Mouse (Mus musculus): ENCODE results near the gene Hsd17b11. TPM values are rescaled to one million over a fixed set of nuclear protein-coding genes. Genes with fewer than 3 reads are reported as not detected.

Gene Hsd17b11
- total and polyA plus RNA-seq, 3 experiments: 9.4 to 25.8 (median 15.3) TPM

- Histone ChIP-seq H3K4me1 (ENCODE audit: control insufficient read depth in 1 of 2, insufficient read depth in 2 of 2) (peaks cover 0 to 14% of the 10 kb centered on the region in 2 experiments; a peak in 2 of 4 replicates), H3K36me3 (replicated peaks in 1 of 2; ENCODE audit: control insufficient read depth in 1 of 2, insufficient read depth in 1 of 2, low read length in 1 of 2) (no peaks in the 10 kb centered on the region), H3K4me3 (replicated peaks in 1 of 3; ENCODE audit: low read depth in 2 of 3, low read length in 2 of 3, poor library complexity in 1 of 3) (no peak overlapping the region), H3K79me2 (replicated peaks; ENCODE audit: control insufficient read depth, extremely low read depth, insufficient read depth, poor library complexity, severe bottlenecking) (no peaks in the 10 kb centered on the region), H3K27me3 (replicated peaks) (no peaks in the 10 kb centered on the region), H3K27ac (ENCODE audit: insufficient read depth, low read depth) (no peak overlapping the region), H3K4me2 (ENCODE audit: insufficient read depth, low read depth, poor library complexity, severe bottlenecking) (no peak overlapping the region), H3K9me3 (replicated peaks; ENCODE audit: low read length) (no peaks in the 10 kb centered on the region), H3K9ac (ENCODE audit: insufficient read depth, low read depth) (no peak overlapping the region)
- dilution Hi-C loops (cut with MboI; ENCODE audit: extremely low pct_ligation_motif_present, extremely low pct_unique_long_range_greater_than_20kb, low sequenced_read_pairs): no loop called here
- in situ Hi-C loops (cut with MboI; ENCODE audit: low pct_ligation_motif_present, low pct_unique_long_range_greater_than_20kb, low sequenced_read_pairs): loop anchor here (5.0 kb wide), 1 partner anchor 38 kb away; no protein-coding TSS in a partner anchor
- no peak for DNase-seq (ENCODE audit: extremely low read depth)
- TF ChIP-seq MAZ (IDR thresholded peaks at IDR 0.05; ENCODE audit: low read depth, low read length): no peak
- TF ChIP-seq NELFE (IDR thresholded peaks at IDR 0.05; ENCODE audit: low read depth, low read length): no peak
- no peak for TF ChIP-seq MYC (IDR thresholded peaks at IDR 0.05; ENCODE audit: low read depth, low read length)
- TF ChIP-seq RCOR1 (conservative IDR thresholded peaks at IDR 0.05; ENCODE audit: low read depth, low read length): no peak
- TF ChIP-seq JUN (IDR thresholded peaks at IDR 0.05; ENCODE audit: insufficient read depth, low read depth, low read length): no peak
- TF ChIP-seq MEF2A (IDR thresholded peaks at IDR 0.05; ENCODE audit: borderline replicate concordance, low read depth, low read length): no peak
- no peak for TF ChIP-seq MAFK (IDR thresholded peaks at IDR 0.05; ENCODE audit: insufficient replicate concordance, low read length)
- no peak for TF ChIP-seq POLR2AphosphoS2 (IDR thresholded peaks at IDR 0.05; ENCODE audit: low read depth, low read length)
- TF ChIP-seq EP300 (IDR thresholded peaks at IDR 0.05; ENCODE audit: low read length): no peak
- no peak for TF ChIP-seq ZKSCAN1 (IDR thresholded peaks at IDR 0.05; ENCODE audit: borderline replicate concordance, low read depth, low read length)
- TF ChIP-seq JUND (conservative IDR thresholded peaks at IDR 0.05; ENCODE audit: low read depth, low read length): no peak
- TF ChIP-seq USF2 (conservative IDR thresholded peaks at IDR 0.05; ENCODE audit: low read depth, low read length): no peak
- no peak for TF ChIP-seq NRF1 (IDR thresholded peaks at IDR 0.05; ENCODE audit: low read depth, low read length)
- TF ChIP-seq HCFC1 (IDR thresholded peaks at IDR 0.05; ENCODE audit: low read depth, low read length): no peak
- TF ChIP-seq ZC3H11A (IDR thresholded peaks at IDR 0.05; ENCODE audit: low read depth, low read length): no peak
- no peak for TF ChIP-seq MXI1 (IDR thresholded peaks at IDR 0.05; ENCODE audit: low read depth, low read length)
- TF ChIP-seq TCF12 (IDR thresholded peaks at IDR 0.05; ENCODE audit: low read depth, low read length): no peak
- no peak for TF ChIP-seq IRF4 (IDR thresholded peaks at IDR 0.05; ENCODE audit: low read depth, low read length)
- no peak for TF ChIP-seq MAX (IDR thresholded peaks at IDR 0.05; ENCODE audit: low read length)
Measured at GRCm38 (mm10) chr5:104035066-104035465, 13.3 kb upstream of the Hsd17b11 start.

- DNase-seq (ENCODE audit: extremely low read depth): no peak
- no peak for TF ChIP-seq NRF1 (IDR thresholded peaks at IDR 0.05; ENCODE audit: low read depth, low read length)
- no peak for TF ChIP-seq EP300 (IDR thresholded peaks at IDR 0.05; ENCODE audit: low read length)
- no peak for TF ChIP-seq JUND (conservative IDR thresholded peaks at IDR 0.05; ENCODE audit: low read depth, low read length)
- TF ChIP-seq MAX (IDR thresholded peaks at IDR 0.05; ENCODE audit: low read length): no peak
- no peak for TF ChIP-seq GABPA (IDR thresholded peaks at IDR 0.05; ENCODE audit: insufficient replicate concordance, low read depth, low read length)
- no peak for TF ChIP-seq RAD21 (IDR thresholded peaks at IDR 0.05; ENCODE audit: low read depth, low read length)
- no peak for TF ChIP-seq POLR2AphosphoS2 (IDR thresholded peaks at IDR 0.05; ENCODE audit: low read depth, low read length)
- no peak for TF ChIP-seq USF1 (IDR thresholded peaks at IDR 0.05; ENCODE audit: low read depth, low read length)
- no peak for TF ChIP-seq IRF4 (IDR thresholded peaks at IDR 0.05; ENCODE audit: low read depth, low read length)
- H3K9ac ChIP-seq (ENCODE audit: insufficient read depth, low read depth): no peak overlapping the region
- no peaks in the 10 kb centered on the region for H3K36me3 ChIP-seq (replicated peaks in 1 of 2; ENCODE audit: control insufficient read depth in 1 of 2, insufficient read depth in 1 of 2, low read length in 1 of 2)
- H3K4me1 ChIP-seq (ENCODE audit: control insufficient read depth in 1 of 2, insufficient read depth in 2 of 2): peaks cover 0 to 14% of the 10 kb centered on the region in 2 experiments; a peak in 2 of 4 replicates
- no peaks in the 10 kb centered on the region for H3K79me2 ChIP-seq (replicated peaks; ENCODE audit: control insufficient read depth, extremely low read depth, insufficient read depth, poor library complexity, severe bottlenecking)
- no peaks in the 10 kb centered on the region for H3K27me3 ChIP-seq (replicated peaks)
- dilution Hi-C loops (cut with MboI; ENCODE audit: extremely low pct_ligation_motif_present, extremely low pct_unique_long_range_greater_than_20kb, low sequenced_read_pairs): no loop called here
- in situ Hi-C loops (cut with MboI; ENCODE audit: low pct_ligation_motif_present, low pct_unique_long_range_greater_than_20kb, low sequenced_read_pairs): no loop called here
- no peak overlapping the region for H3K4me2 ChIP-seq (ENCODE audit: insufficient read depth, low read depth, poor library complexity, severe bottlenecking)
- H3K27ac ChIP-seq (ENCODE audit: insufficient read depth, low read depth): no peak overlapping the region
- H3K9me3 ChIP-seq (replicated peaks; ENCODE audit: low read length): no peaks in the 10 kb centered on the region
- H3K4me3 ChIP-seq (replicated peaks in 1 of 3; ENCODE audit: low read depth in 2 of 3, low read length in 2 of 3, poor library complexity in 1 of 3): no peak overlapping the region
Measured at GRCm38 (mm10) chr5:104032434-104033097, 10.8 kb upstream of the Hsd17b11 start.

All from CH12.LX (cell line).